Mouse (Mus musculus) heart, adult 9 months (tissue): ENCODE measurements at regions not wholly inside any gene's neighbourhood (a gene's known extent, or its start where the extent isn't known, plus 50 kb on each side); places are given as distances from the start of the nearest gene placed in this dataset.

ENCODE experiments used
- DNase-seq, 2 experiments: peaks; one replicate each; pipeline ENCODE4 v3.0.0; 2022; ENCODE audit warnings: low spot score in 2 of 2

GRCm38 (mm10) chr3:33902431-33902830 lies 58.3 kb upstream of the Ccdc39 start:
- no peak for DNase-seq

DNA sequence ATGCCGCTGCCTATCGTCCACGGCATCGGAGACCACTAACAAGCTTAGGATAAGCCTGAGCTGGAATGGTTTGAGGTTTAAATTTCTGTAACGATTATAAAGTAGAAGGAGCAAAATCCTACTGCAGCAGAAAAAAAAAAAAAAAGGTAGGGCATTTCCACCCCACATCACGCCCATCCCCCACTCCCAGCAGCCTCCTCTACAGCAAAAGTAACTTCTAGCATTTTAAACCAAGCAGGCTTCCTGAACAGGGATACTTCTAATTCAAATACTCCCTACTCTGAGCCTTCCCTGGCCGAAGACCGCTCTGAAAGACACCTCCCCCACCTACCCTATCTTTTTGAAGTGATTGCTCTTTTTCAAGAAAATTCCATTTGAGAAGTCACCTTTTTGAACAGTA lies 59.2 kb upstream of the Ccdc39 start:
- DNase-seq = no peak

GRCm38 (mm10) chr3:33903816-33904215 lies 59.7 kb upstream of the Ccdc39 start:
- DNase-seq = no peak

DNA sequence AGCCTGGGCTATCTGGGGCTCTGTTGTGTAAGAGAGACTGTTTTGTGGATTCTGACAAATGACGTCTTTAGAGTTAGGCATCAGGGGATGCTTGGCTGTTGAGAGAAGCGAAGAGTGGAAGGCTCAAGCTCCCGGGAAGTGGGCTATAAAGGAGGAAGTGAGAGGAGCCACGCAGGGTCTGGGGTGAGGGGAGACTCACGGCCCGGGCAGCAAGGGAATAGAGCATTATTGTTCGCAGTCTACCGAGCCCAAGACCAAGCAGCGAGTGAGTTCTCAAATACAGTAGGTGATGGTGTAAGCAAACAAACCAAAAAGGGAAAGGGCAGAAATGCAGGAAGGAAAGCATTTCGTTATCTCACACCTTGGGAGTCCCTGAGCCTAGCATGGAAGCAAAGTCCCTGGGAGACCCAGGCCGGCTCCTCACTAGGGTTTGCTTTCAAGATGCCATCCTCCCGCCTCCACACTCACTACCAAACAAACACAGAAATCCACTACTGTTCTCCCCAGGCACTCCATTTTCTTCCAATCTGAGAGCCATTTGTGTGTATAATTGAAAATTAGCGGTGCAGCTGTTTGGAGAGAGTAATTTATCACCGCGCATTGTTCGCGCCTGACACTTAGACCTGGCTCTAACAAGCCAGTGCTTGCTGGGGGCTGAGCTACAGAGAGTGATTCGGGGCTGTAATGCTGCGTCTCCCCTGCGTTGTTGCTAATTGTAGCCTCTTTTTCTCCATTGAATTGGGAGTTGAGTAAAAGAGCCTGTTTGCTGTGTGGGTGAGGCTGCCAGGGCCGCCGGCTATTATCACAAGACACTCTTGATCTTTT lies 61.0 kb upstream of the Ccdc39 start:
- no peak for DNase-seq

- DNase-seq = no peak
Observed at GRCm38 (mm10) chr3:33905679-33906007, 61.5 kb upstream of the Ccdc39 start.

- DNase-seq = no peak
Observed at GRCm38 (mm10) chr3:33907061-33907460, 63.0 kb upstream of the Ccdc39 start.

DNA sequence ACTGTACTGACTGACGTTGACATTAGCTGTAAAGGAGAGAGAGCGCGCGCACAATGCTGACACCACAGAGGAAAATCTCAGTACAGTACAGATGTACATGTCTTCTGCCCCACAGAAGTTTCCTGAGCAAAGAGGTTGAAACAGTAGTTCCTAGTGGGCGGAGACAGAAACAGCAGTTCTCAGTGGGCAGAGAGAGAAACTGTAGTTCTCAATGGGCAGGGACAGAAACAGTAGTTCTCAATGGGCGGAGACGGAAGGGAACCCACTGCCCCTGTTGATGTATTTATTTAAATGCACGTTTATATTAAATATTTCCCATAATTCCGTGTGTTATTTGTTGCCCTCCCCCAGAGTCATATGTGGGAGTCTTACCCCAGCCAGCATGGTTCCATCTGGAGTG lies 67.4 kb upstream of the Ccdc39 start:
- no peak for DNase-seq

GRCm38 (mm10) chr3:33913470-33913869 lies 69.4 kb upstream of the Ccdc39 start:
- DNase-seq = no peak

DNA sequence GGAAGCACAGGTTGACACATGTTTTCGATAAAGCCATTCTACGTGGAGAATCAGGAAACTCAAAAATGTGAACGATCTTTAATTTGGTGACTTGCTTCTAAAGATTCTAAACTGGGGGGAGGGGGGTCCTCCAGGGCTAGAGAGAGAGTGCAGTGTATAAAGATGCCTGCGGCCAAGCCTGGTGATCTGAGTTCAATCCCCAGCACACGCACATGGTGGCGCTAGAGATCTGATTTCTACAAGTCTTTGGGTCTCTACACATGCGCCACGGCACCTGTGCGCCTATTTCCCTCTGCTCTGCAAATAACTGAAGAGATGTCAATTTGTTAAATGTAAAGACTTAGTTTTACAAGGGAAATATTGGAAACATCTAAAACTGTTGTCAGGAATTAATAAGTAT lies 70.3 kb upstream of the Ccdc39 start:
- DNase-seq = no peak

DNA sequence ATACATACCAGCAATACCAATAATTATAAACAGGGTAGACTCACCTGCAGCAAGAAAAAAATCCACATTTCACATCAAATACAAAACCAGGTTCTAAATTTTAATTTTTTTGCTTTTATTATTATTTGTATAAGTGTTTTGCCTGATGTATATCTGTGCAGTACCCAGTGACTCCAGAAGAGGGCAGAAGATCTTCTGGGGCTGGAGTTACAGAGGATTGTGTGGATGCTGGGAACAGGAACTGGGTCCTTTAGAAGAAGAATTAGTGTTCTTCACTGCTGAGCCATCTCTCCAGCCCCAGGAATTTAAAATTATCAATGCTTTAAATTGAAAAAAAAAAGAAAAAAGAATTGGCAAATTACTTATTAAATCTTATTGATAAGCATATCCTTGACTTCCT lies 71.7 kb upstream of the Ccdc39 start:
- no peak for DNase-seq

DNA sequence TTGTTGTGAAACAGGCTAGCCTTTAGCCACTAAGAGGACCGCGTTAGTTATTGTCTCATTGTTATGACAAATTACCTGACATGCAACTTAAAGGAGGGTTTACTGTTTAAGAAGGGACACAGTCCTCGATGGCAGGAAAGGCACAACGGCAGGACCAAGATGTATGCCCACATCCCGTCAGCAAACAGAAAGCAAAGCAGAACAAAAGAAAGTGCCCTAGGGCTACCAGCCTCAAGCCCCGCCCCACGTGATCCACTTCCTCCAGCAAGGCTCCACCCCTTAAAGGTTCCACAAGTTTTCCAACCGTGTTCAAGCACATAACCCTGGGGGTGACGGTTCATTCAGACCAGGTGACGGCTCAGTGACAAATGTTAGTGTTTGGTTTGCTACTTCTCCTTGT lies 72.2 kb upstream of the Ccdc39 start:
- DNase-seq = no peak

DNA sequence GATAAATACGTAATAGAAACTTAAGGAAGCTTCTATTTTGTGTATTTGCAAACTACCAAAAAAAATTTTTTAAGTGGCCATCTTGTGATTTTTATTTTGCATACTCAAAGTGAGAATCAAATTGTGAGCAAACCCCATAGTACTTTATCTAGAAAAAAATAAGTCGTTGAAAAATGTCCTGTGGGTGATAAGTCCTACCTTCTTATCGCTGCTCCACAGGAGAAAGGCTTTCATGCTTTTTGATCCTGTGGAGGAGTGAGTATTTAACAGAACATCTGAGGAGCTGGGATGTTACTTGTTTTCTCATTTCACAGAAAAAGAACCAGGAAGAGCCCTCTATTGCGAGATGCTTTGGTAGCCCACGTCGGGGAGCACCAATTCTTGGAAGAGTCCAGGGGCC lies 72.7 kb upstream of the Ccdc39 start:
- DNase-seq = no peak

- DNase-seq = peak in 1 of 2 experiments; percentile 30
Observed at GRCm38 (mm10) chr3:33918785-33919184, 74.7 kb upstream of the Ccdc39 start.

GRCm38 (mm10) chr3:33925072-33925471 lies 81.0 kb upstream of the Ccdc39 start:
- DNase-seq = no peak

DNA sequence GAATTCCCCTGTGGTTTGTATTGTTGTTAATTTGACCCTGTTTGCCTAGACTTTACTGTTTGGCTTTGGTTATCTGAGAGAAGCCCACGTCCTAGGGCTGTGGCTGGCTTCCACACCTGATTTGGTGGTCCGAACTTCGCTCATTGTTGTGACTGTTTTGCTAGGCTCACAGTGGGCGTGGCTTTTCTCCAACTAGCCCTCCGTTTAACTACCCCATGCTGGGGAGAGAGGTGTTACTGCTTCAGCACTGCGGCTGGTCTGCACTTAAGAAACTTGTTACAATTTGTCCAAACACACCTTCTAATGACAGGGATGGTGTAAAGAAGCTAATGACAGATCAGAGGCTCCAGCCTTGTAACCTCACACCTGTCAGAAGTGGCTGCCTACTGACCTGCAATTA lies 64.7 kb upstream of the Fxr1 start:
- no peak for DNase-seq

GRCm38 (mm10) chr3:33955854-33956624 lies 63.7 kb upstream of the Fxr1 start:
- DNase-seq = peak; percentile 32 to 57

- DNase-seq = no peak
Observed at GRCm38 (mm10) chr3:33956625-33957023, 63.1 kb upstream of the Fxr1 start.

DNA sequence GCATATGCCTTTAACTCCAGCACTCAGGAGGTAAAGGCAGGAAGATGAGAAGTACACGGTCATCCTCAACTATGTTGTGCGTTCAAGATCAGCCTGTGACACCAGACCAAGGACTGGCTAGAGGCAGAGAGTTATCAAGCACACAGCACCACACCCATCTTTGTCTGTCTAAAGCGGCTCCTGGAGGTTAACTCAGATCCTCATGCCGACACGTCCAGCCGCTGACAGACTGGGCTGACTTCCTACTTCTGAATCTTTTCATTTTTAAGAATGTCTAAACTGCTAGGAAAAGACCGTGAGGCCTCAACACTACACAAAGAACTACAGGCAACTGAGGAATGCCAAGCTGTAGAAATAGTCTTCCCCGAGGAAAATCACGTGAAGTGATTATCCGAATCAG lies 62.1 kb upstream of the Fxr1 start:
- no peak for DNase-seq

GRCm38 (mm10) chr3:33958216-33958615 lies 61.5 kb upstream of the Fxr1 start:
- no peak for DNase-seq

DNA sequence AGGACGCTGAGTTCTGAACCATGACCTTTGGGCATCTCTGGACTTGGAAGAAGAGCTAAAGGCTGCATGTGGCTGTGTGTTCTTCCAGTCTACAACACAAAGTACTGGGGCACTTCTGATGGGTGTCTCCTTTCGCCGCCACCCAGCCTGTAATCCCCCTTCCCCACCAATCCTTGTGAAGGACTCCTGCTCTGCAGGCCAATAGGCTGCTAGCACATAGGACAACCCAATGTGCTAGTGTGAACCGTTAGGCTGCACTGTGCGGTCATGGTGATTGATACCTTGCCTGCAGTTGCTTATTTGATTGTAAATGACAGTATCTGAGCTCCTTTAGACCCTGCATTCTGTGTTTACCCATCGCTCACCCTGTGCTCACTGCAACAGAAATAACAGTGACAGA lies 59.5 kb upstream of the Fxr1 start:
- DNase-seq = no peak

DNA sequence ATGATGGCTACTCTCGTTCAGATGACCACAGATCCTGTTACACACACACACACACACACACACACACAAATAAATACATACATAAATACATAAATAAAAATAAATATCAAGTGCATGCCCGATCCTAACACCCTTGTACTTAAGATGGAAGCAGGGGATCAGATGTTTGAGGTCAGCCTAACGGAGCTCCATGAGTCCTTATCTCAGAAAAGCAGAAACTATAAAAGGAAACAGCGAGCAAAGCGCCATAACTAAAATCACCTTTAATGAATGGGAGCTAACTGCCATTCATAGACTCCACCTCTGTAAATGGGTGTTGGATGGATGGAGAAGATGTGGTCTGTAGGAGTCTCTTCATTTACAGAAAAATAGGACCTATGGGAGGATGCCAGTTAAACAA lies 56.8 kb upstream of the Fxr1 start:
- no peak for DNase-seq

DNA sequence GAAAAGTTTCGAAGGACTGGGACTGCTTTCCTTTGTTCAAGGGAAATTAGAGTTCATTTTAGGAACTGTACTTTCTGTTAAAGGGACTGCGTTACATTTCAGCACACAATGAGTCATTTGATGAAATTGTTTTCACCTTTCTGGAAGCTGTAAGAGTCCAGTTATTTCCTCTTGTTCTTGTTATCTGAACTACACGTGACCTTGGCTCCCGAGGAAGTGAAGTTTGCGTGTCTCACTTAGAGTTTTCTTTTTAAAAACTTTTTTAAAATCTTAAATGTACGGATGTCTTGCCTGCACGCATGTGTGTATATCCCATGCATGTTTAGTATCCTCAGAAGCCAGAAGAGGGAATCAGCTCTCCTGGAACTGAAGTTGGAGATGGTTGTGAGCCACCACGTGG lies 52.6 kb upstream of the Fxr1 start:
- DNase-seq = no peak
